Mouse (Mus musculus) gastrocnemius, postnatal 10 days (tissue): ENCODE measurements at regions not wholly inside any gene's neighbourhood (a gene's known extent, or its start where the extent isn't known, plus 50 kb on each side); places are given as distances from the start of the nearest gene placed in this dataset.
A peak's percentile ranks its signal among the peaks of the same experiment; 100 is the strongest.

Source experiments
- DNase-seq: peaks from one replicate; pipeline ENCODE4 v3.0.0; 2021; ENCODE audit warnings: mixed read lengths

DNA sequence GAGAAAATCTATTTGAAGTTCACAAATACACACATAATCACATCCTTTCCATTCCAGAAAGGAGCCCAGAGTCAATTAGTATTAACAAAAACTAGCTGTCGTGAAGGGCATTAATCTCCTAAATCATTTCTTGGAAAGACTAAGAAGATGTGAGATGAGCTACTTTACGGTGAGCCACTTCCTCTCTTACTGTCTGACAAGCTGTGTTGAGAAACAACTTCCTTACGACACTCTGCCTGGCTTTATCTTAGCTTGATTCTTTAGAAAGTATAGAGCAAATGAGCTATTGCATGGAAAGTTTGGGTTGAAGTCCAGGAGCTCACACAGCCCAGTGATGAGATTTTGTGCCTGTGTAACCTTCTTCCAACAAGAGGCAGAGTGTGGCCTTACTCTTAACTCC lies 85.2 kb upstream of the Tmem150c start:
- DNase-seq, result no peak

DNA sequence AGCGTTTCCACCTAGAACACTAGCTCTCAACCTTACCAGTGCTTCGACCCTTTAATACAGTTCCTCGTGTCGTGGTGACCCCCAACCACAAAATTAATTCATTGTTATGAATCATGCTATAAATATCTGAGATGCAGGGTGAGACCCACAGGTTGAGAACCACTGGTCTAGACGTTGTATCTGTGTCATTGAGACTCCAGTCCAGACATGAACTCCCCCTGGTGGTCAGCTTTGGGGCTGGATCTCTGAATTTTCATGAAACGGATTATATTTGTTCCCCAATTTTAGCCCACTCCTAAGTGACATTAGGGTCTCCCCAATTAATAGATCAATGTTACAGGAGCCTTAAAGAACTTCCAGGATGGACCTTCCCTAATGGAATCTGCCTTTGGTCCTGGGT lies 81.3 kb upstream of the Tmem150c start:
- peak; percentile 64 for DNase-seq

DNA sequence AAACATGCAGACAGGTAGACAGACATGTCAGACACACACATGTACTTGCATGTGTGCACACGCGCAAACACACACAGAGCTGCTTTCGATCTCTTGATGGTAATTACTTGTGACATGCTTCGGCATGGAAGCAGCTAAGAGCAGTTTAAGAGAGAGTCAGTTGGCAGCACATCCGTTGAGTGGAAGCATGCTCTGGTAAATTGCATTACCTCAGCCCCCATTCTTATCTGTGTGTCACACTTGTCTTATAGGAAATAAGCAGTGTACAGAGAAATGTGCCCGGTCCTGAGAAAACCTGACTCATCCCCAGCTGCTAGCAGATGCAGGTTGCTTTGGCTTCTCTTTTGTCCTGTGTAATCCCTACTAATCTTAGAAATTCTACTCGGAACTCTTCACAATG lies 80.0 kb upstream of the Tmem150c start:
- no peak for DNase-seq

DNA sequence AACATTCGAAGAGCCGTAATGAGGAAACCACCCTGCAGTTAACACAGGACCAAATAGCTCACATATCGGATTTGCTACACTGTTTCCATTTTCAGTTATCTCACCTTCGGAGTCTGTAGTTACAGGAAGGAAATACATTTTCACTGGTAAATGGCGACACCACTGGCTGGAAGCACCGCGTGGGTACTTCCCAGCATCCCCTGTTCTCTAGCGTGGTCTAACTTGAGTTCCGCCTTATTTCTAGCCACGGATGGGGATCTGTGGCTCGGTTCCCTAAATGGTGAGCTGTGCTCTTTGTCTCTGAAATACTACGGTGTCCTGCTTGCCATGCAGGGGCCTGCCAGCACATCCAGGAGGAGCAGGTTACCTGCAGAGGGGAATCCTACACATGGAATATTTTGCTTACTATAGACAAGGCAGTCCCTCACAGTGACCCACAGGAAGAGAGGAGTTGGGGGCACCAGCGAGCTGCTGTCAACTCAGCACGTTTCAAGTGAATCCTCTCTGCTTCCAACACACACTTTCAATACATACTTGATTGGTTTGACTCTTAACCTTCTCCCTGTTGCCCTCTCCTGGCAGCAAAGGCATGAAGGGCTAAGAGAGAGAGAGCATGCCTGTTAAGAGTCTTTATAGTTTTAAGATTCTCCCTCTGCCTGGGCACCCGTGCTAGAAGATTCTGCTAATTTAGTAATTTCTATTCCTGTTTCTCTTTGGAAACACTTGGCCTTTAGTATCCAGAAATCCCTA lies 78.9 kb upstream of the Tmem150c start:
- DNase-seq, result no peak

DNA sequence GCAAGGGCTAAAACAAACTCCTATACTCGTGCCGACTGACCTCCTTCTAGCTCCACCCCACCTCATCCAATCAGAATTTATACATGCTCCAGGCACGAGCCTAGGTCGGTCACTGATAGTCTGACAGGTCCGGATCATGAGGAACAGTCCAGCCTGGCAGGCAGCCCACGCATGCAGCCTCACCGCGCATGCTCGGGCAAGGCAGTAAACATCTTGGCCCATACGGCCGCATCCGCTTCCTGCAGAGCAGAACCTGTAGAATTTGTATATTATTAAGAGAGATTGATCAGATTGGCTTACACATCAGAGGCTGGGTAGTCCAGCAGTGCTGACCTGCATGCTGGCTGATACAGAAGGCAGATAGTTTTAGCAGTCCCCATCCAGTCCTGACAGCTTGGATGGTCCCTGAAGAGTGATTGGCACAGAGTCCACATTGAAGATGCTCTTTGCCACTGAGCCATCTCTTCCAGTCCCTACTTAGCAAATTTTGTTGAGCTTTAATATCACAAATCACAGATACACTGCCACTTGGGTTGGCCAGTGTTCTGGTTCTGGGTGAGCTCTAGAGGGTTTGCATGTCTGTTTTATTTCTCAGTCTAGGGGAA lies 78.2 kb upstream of the Tmem150c start:
- DNase-seq, result no peak

DNA sequence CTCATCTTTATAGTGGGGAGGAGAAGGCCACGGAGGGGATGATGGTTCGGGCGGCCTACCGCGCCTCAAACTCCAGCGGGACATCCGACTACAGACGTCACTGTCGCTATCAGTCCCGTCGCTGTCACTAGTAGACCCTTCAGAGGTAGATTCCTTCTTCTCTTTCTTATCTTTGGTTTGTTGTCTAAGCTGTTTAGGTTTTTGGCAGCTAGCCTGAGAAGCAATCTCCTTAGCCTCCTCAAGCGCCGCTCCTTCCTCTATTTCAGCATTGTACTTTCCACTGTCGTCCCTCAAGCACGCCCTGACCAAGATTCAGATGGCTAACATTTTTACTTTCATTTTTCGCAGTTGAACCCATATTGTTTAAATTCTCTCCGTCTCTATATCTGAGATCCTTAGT lies 76.7 kb upstream of the Tmem150c start:
- DNase-seq, result no peak

DNA sequence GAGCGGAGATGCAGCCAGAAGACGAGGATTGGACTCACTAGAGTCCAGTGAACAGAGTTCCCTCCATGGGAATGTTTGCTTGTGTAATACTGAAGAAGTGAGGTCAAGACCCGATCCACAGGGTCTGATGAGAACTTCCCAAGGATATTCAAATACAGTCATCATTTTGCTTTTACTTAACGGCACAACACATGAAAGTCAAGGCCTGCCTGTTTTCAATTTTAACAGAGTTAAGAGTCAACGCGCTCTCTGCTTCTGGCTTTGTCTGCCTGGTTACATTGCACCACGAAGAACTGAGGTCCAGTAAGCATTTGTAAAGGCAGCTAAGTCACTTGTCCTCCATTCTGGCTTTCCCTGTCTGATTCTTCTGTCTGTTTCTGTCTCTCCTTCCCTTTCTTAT lies 72.5 kb upstream of the Tmem150c start:
- DNase-seq, result no peak

DNA sequence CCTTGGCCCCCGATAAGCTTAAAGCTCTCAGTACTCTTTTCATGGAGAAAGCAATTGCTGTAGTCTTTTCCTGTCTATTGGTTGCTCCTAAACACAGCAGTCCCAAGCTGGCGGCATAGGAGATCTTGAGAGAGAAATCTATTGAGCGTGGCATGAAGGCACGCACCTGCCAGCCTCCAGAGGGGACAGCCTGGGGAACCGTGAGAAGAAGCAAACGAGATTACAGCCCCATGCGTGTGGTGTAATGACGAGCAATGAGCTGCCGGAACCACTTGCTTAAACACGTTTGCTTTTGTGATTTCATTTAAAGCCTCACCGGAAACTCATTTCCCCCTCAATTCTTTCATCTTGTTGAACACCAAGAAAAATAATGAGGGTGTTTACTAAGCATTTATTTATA lies 72.0 kb upstream of the Tmem150c start:
- DNase-seq, result no peak

DNA sequence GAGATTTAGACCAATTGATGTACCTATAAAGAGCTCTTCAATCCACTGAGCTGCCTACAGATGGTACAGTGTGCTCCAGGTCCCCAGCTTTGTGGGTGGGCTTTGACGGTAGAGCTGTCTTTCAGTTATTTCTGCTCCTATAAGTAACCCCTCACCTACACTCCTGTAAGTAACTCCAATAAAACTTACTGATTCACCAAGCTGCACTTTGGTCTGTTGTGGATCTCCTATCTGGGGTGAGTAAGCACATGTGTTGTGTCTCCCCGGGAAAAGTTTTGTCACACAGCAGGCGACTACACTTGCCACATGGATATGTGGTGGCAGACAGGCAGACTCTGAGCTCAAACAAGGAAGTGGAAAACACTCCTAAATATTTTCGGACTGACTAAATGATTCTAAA lies 70.4 kb upstream of the Tmem150c start:
- no peak for DNase-seq

DNA sequence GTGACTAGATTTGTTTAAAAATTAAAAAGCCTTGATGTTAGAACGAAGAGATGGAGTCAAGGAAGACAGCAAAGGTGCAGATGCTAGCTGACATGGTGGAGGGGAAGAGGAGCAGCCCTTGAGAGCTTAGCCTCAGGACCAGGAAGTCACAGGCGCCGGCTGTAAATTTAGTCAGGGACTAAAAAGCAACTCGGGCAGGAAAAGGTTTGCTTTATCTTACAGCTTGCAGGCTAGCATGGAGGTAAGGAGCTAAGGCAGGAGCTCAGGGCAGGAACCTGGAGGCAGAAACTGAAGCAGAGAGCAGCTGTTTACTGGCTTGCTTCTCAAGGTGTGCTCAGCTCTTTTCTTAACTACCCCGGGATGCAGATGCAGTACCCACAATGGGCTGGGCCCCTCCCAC lies 68.3 kb upstream of the Tmem150c start:
- DNase-seq, result no peak

DNA sequence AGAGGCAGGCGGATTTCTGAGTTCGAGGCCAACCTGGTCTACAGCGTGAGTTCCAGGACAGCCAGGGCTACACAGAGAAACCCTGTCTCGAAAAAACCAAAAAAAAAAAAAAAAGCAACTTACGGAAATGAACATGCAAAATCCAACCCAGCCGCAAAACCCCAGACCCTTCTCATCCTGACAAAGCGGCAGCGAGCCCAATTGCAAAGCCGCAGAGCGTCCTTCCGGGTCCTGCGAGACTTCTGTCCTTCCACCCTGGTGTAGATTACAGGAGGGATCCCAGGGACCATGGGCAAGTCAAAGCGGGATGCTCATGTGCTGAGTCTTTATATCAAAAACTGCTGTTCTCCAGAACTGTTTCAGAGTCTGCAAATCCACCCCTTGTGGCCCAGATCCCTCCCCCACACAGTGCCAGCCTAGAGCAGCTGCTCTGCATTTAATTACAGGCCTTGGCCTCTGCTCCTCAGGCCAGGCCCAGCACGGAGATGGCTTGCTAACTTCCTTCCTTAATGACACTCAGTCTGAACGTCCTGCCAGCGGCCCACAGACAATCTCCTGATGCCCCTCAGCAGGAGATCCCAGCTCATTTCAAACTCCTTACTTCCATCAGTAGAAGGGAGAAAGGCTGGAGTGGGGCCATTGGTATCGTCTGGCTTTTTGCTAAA lies 67.1 kb upstream of the Tmem150c start:
- peak; percentile 21 for DNase-seq

DNA sequence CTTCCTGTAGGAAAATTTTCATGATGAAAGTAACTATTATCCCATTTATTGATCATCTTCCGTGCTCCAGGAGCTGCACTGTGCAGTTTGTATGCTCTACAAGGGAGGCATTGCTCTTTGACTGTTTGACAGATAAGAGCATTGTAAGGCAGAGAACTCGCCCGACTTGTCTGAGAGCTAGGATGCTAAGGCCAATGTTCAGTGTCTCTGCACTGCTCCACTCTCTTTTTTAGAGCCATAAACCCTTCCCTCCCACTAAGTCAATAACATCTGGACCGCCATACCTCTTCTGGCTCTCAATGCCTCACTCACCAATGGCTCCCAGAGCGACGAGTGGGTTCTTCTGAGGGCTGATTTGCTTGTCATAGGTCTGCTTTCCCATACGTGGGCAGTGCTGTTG lies 65.9 kb upstream of the Tmem150c start:
- DNase-seq, result no peak

DNA sequence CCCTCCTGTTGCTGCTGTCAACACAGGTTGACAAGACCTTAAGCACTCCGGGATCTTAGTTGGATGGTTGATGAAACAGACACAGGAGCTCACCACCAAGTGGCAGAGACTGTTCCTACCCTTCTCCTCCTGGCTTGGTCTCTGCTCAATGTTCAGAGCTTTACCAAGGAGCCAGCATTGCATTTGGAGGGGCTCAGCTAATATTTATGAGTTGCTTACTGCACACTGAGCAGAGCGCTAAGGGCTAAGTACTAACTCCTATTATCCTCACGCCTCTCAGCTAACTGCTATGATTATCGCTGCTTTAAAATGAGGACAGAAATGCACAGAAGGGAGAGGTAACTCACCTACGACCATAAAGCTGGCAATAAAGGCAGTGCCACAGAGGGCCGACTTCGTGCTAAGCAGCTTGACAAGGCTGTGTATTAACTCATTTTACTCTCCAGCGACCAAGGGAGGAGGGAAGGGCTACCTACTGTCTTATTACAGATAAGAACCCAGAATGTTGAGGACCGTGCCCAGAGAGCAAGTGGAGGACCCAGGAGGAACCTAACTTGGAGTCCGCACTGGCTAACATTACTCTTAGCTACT lies 65.3 kb upstream of the Tmem150c start:
- no peak for DNase-seq

DNA sequence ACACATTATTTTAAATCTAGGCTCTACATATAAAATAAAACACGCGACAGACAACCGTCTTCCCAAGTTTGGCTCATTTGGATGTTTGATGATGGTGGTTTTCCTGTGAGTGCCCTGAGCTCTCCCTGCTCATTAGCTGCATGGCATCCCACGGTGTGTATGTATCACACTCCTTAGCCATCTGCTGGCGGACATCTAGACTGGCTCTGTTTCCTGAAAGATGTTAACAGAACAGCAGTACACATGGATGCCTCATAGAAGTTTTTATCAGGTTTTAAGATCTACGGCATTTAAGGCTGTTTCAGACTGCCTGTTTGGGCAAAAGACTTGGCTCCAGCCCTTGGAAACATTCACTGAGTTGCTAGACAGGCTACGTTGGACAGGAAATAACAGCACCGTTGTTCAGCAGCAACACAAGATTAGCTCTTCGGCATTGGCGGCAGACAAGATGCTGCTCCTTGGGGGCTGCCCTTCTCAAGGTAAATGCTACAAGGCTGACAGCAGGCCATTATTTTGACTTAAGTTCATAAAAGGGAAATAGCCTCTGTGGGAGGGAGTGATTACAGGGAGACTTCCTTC lies 61.5 kb upstream of the Tmem150c start:
- no peak for DNase-seq

DNA sequence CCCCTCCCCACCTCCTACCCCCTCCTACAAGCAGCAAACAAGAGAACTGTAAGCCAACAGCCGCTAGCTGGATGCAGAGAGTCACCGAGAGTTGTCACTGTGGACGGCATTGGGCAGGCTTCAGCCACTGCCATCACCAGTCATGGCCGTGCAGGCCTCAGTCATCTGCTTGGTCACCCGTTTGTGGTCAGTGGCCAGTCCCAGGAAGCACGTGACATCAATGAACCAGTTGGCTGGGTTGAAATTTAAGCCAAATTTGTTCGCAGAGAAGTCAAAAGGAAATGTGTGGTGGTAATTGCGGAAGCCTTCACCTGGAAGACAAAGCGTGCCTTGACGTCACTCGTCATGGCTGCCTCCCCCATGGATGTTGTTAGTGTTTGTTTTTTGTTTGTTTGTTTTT lies 60.7 kb upstream of the Tmem150c start:
- no peak for DNase-seq

DNA sequence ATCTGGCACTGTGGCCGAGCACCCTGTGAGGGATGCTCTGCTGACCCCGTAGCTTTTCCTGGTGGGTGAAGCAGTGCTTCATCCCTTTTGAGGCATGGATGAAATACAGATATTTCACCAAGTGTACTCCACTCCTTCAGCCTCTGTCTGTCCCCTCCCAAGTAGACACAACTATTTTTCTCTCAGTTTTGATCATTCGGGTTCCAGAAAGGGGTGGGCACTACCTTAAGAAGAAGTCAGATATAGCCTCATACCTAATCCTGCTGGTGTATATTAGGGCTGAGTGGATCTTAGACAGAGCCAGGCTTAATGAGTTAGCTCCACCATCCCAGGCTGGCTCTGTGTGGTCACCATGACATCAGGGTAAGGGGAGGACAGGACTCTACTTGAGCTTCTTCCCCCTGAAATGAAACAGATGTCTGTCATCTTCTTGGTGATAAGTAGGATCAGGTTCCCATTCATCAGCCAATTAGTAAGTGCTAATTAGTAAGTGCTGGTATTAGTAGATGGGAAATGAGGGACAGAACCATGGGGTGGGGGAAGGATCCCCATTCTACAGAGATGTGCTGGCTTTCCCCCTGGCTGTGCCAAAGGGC lies 58.7 kb upstream of the Tmem150c start:
- no peak for DNase-seq

DNA sequence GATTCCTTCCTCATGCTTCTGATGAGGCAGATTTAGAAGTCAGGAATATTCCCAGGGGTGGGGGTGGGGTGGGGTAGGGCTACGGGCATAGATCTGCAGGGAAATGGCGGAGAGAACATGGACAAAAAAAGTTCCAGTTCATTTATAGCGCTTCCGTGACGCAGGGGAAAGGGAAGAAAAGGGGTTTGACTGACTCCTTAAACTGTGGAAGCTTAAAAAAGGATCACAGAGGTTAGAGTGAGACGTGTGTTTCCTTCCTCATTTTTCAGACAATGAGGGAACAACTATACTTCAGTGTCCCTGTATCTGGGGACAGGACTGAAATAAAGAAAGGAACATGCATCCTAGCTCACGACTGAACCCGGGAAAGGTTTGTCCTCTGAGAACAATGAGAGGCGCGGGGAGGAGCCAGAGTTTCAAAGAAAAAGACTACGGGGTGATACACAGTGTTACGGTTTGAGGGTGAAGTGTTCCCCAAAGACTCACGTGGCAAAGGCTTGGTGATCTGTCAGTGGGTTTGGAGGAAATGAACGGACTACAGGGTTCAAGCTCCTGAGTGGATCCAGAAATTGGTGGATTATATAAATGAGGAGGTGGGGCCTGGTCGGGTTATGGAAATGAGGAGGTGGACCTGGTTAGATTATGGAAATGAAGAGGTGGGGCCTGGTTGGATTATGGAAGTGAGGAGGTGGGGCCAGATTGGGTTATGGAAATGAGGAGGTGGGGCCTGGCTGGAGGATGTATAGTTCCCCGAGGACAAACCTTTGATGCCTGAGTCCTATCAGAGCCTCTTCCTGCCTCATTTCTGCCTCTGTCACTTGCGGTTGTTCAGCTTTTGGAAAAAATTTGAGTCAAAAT lies 57.8 kb upstream of the Tmem150c start:
- DNase-seq, result no peak

DNA sequence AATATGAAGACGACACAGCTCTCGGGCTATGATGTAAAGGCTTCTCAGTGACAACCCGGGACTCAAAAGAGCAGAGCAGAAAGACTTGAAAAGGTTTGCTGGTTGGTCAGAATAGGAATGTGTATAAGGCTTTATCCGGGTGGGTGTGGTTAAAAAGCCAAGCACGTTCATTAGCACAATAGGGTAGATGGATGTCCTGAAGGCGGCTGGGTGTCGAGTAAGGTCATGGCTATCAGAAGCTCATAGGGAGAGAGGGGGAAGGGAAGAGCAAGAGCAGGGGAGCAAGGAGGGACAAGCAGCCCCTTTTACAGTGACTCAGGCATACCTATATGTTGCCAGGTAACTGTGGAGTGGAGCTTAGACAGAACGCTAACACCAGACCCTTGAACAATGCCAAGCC lies 54.3 kb upstream of the Tmem150c start:
- DNase-seq, result no peak

DNA sequence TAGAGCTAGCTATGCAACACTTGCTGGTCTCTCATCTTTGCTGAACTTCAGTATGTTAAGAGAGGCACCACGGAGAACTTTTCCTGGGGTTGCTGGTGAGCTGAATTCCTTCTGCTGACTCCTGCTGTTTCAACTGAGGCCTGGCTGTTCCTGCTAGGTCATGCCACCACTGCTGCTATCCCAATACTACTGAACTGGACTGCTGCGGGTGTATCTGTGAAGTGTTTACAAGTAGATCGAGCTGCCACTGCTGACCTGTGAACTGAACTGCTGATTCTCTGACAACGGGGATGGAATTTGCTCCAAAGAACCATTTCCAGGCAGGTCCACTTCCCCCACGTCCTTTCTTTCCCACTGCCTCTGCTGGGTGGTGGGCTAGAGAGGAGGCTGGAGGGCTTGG lies 51.1 kb upstream of the Tmem150c start:
- no peak for DNase-seq
